In genomic region chr9:32494891-32495642, GRCm38 (mm10) we compare ENCODE assay signal across 13 mouse cellular contexts. TPM values are rescaled to one million over a fixed set of nuclear protein-coding genes. Genes with fewer than 3 reads are reported as not detected.
DNase-seq lines count a peak whose midpoint lies in the region; ATAC-seq and TF ChIP-seq lines count a peak whose summit lies in the region.
"Had no signal": no experiment of that assay in that cellular context is flagged by ENCODE, and none has a peak within 500 bp of the region (broad histone marks: within the 10 kb centered on the region; RNA-seq: fewer than 3 reads in every experiment).

No protein-coding gene starts in this region.

- no peaks in the 10 kb centered on the region for H3K9me3 ChIP-seq in hindbrain, embryonic 12.5 days (replicated peaks)
- H3K9me3 ChIP-seq in hindbrain, postnatal 0 days (ENCODE audit: low read length) = no peaks in the 10 kb centered on the region
- H3K9me3 ChIP-seq in stomach, embryonic 16.5 days (replicated peaks; ENCODE audit: control insufficient read depth, low read length) = no peaks in the 10 kb centered on the region

- no peaks in the 10 kb centered on the region for H3K27me3 ChIP-seq in hindbrain, embryonic 12.5 days
- H3K27me3 ChIP-seq in hindbrain, postnatal 0 days (ENCODE audit: insufficient read depth, low read length) = no peaks in the 10 kb centered on the region
- no peaks in the 10 kb centered on the region for H3K27me3 ChIP-seq in stomach, embryonic 16.5 days (ENCODE audit: control insufficient read depth, insufficient read depth, low read length)
- H3K27me3 ChIP-seq in kidney, adult 2 months (replicated peaks; ENCODE audit: control insufficient read depth, insufficient read depth, low read length) = no peaks in the 10 kb centered on the region

- no peak overlapping the region for H3K4me3 ChIP-seq in hindbrain, embryonic 12.5 days
- H3K4me3 ChIP-seq in hindbrain, postnatal 0 days (ENCODE audit: low read length) = no peak overlapping the region
- no peak overlapping the region for H3K4me3 ChIP-seq in stomach, embryonic 16.5 days (replicated peaks; ENCODE audit: low read length)
- no peak overlapping the region for H3K4me3 ChIP-seq in kidney, adult 2 months (ENCODE audit: insufficient read depth, low read depth, low read length)

- TF ChIP-seq CTCF in hindbrain, postnatal 0 days (IDR thresholded peaks at IDR 0.05; ENCODE audit: low read depth) = no peak
- TF ChIP-seq CTCF in kidney, adult 2 months (conservative IDR thresholded peaks at IDR 0.05; ENCODE audit: insufficient read depth, insufficient read length, low read depth, low read length) = no peak

- no peak for DNase-seq in hindbrain, postnatal 0 days (ENCODE audit: low spot score)
- peak; percentile 39 for DNase-seq in thymus, postnatal 25 days
- no peak for DNase-seq in thymus, postnatal 0 days (ENCODE audit: low spot score)
- no peak for DNase-seq in layer of hippocampus, postnatal 36 days
- DNase-seq in kidney, adult 2 months = no peak
- DNase-seq: adrenal gland, postnatal 36 days; cerebellum, postnatal 36 days; gastrocnemius, postnatal 14 days; lung, adult 18-20 months had no signal

- 24% methylated on average over 8 of the region's 8 CpGs for WGBS in hindbrain, embryonic 12.5 days
- 25% methylated on average over 8 of the region's 8 CpGs for WGBS in hindbrain, postnatal 0 days
- WGBS in stomach, embryonic 16.5 days = 22% methylated on average over 8 of the region's 8 CpGs
- 48% methylated on average over 7 of the region's 8 CpGs for WGBS in kidney, adult 2 months

- peak overlapping the region; percentile 35; the same call in 1 of the 2 replicates for H3K27ac ChIP-seq in hindbrain, embryonic 12.5 days
- no peak overlapping the region for H3K27ac ChIP-seq in hindbrain, postnatal 0 days
- H3K27ac ChIP-seq in stomach, embryonic 16.5 days (ENCODE audit: low read length) = no peak overlapping the region
- no peak overlapping the region for H3K27ac ChIP-seq in kidney, adult 2 months (ENCODE audit: insufficient read depth, low read depth, low read length)

- H3K4me1 ChIP-seq in hindbrain, embryonic 12.5 days = peaks cover 13% of the 10 kb centered on the region; the same call in 1 of the 2 replicates
- no peaks in the 10 kb centered on the region for H3K4me1 ChIP-seq in hindbrain, postnatal 0 days (ENCODE audit: insufficient read depth, low read length)
- 0 out of 2 replicates have a peak, but pooled peaks cover 4% of the 10 kb centered on the region for H3K4me1 ChIP-seq in stomach, embryonic 16.5 days (ENCODE audit: control insufficient read depth, insufficient read depth, low read length)
- H3K4me1 ChIP-seq in kidney, adult 2 months (ENCODE audit: control insufficient read depth, insufficient read depth, low read length) = peaks cover 5% of the 10 kb centered on the region; the same call in 1 of the 2 replicates

- H3K36me3 ChIP-seq in hindbrain, embryonic 12.5 days = no peaks in the 10 kb centered on the region
- H3K36me3 ChIP-seq in hindbrain, postnatal 0 days (ENCODE audit: insufficient read depth, low read length) = no peaks in the 10 kb centered on the region
- no peaks in the 10 kb centered on the region for H3K36me3 ChIP-seq in stomach, embryonic 16.5 days (ENCODE audit: control insufficient read depth, insufficient read depth, low read length)
- H3K36me3 ChIP-seq in kidney, adult 2 months (ENCODE audit: control insufficient read depth, insufficient read depth, low read length) = no peaks in the 10 kb centered on the region
- H3K36me3 ChIP-seq: G1E had no signal

- no peak overlapping the region for H3K9ac ChIP-seq in hindbrain, embryonic 12.5 days
- no peak overlapping the region for H3K9ac ChIP-seq in hindbrain, postnatal 0 days (replicated peaks; ENCODE audit: low read length)
- H3K9ac ChIP-seq in stomach, embryonic 16.5 days (ENCODE audit: low read length) = peak overlapping the region; percentile 16; the same call in 1 of the 2 replicates

- no peak overlapping the region for H3K4me2 ChIP-seq in hindbrain, embryonic 12.5 days (replicated peaks)
- no peak overlapping the region for H3K4me2 ChIP-seq in hindbrain, postnatal 0 days (ENCODE audit: low read depth, low read length)
- H3K4me2 ChIP-seq in stomach, embryonic 16.5 days (ENCODE audit: low read depth, low read length) = no peak overlapping the region

- TF ChIP-seq POLR2A in kidney, adult 2 months (IDR thresholded peaks at IDR 0.05; ENCODE audit: low read depth, low read length) = no peak

- ATAC-seq in hindbrain, embryonic 12.5 days (ENCODE audit: low FRiP score) = no peak
- ATAC-seq in hindbrain, postnatal 0 days = no peak
- peak; percentile 15 for ATAC-seq in inflammation-experienced regulatory T-cells, adult 6 months
- no peak; the same call in 1 of the 2 replicates for ATAC-seq in stomach, embryonic 16.5 days (ENCODE audit: insufficient read depth, low FRiP score)

RNA-seq across cellular contexts. Expression of gene Fli1, which starts 47.6 kb away (rescaled TPM):
- polyA plus RNA-seq in hindbrain, embryonic 12.5 days (2016; fragmentation: Nextera tagmentation; extraction: Ambion mirVana) = 24.4 and 26.4 TPM in 2 replicates
- 6.9 and 10.8 TPM in 2 replicates for total RNA-seq in hindbrain, postnatal 0 days (2014; rRNA removed)
- 5.6 and 6.7 TPM in 2 replicates for polyA plus RNA-seq in hindbrain, postnatal 0 days (2015; fragmentation: Nextera tagmentation; extraction: Ambion mirVana)
- 50.6 and 53.5 TPM in 2 replicates for polyA plus RNA-seq in thymus, postnatal 0 days (2015; fragmentation: Nextera tagmentation; extraction: Ambion mirVana)
- polyA plus RNA-seq in inflammation-experienced regulatory T-cells, adult 6 months (2017; shearing (Covaris generic)) = 100 to 1,000 TPM; 101 to 137 (median 110) TPM
- 9.9 and 12.8 TPM in 2 replicates for polyA plus RNA-seq in stomach, embryonic 16.5 days (2015; fragmentation: Nextera tagmentation; extraction: Ambion mirVana)
- 1 to 10 TPM; 5.4 to 6.3 TPM for total RNA-seq in layer of hippocampus, postnatal 36 days (2021)
- 7.2 and 9.6 TPM in 2 replicates for polyA plus RNA-seq in kidney, adult 2 months (2012; rRNA removed)
